Mouse (Mus musculus) megakaryocyte, embryonic 14.5 days (primary cell): Measurements from ENCODE around the gene Ddr1. TPM values are rescaled to one million over a fixed set of nuclear protein-coding genes. Genes with fewer than 3 reads are reported as not detected.

Experiments used
- H3K27me3 ChIP-seq: replicated peaks from 2 replicates; pipeline ENCODE3; 2012; ENCODE audit warnings: inconsistent platforms
- H3K36me3 ChIP-seq: replicated peaks from 2 replicates; pipeline ENCODE3; 2012; ENCODE audit warnings: low read length, inconsistent platforms, mixed read lengths
- H3K4me1 ChIP-seq: 2 replicates; pipeline ENCODE4 v1.6.1; 2012; ENCODE audit warnings: inconsistent platforms
- H3K4me3 ChIP-seq: replicated peaks from 2 replicates; pipeline ENCODE3; 2012; ENCODE audit warnings: moderate library complexity, mild to moderate bottlenecking, inconsistent platforms
- H3K9me3 ChIP-seq: 2 replicates; pipeline ENCODE4 v1.6.1; 2012; ENCODE audit warnings: inconsistent platforms
- FLI1 ChIP-seq: IDR thresholded peaks from 2 replicates; pipeline ENCODE4 v1.6.1; 2012; ENCODE audit warnings: low read length, inconsistent platforms, mixed read lengths
- GATA1 ChIP-seq: IDR thresholded peaks from 3 replicates; pipeline ENCODE4 v1.6.1; 2012; ENCODE audit warnings: mixed read lengths, low read length, inconsistent platforms, borderline replicate concordance
- polyA plus RNA-seq: library from polyadenylated mRNA; stranded (reverse); fragments of >175 nt; gene quantifications from 2 replicates; pipeline ENCODE4 v1.2.3, GENCODE M21; 2012; ENCODE audit warnings: low replicate concordance; ENCODE audit not compliant: insufficient read depth

Gene Ddr1
- polyA plus RNA-seq, 1 experiment, result not detected

DNA sequence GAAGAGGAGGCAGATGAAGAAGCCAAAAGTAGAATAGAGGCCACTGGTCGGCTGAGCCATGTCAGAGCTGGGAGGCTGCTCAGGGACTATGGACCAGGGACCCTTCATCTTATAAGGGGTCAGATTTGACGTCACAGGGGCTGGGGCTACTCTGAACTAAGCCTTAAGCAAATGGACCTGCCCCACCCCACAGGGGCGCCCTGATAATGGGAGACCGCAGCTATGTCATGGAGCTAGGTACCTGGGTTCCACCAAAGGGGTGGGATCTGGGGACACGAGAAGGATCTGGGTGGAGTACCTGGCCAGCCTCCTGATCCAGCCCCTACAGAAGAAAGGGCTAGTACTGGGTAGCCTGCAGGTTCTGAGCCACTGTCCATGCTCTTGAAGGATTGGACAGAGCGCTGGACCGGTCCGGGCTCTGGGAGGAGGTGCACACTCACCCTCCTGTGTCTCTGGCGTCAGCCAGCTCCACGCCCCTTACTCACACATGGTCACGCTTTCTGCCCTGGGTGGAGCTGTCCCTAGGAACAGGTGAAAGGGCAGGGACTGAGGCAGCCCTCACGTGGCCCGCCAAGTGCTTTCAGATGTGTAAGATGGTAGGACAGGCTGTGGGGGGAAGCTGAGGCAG lies 60.7 kb downstream of the Ddr1 start, which contains the start of gene Mucl3:
TSS of gene Mucl3 (minus strand) at position 87 of the 628 bp plus-strand sequence.
- H3K9me3 ChIP-seq, result 0 out of 2 replicates have a peak, but pooled peaks cover 2% of the 10 kb centered on the region
- H3K4me3 ChIP-seq, result no peak within 1 kb of the TSS
- TF ChIP-seq GATA1 (no peak), FLI1 (no peak)
- H3K27me3 ChIP-seq, result peaks cover 76% of the 10 kb centered on the region
- no peaks in the 10 kb centered on the region for H3K4me1 ChIP-seq
- no peaks in the 10 kb centered on the region for H3K36me3 ChIP-seq

DNA sequence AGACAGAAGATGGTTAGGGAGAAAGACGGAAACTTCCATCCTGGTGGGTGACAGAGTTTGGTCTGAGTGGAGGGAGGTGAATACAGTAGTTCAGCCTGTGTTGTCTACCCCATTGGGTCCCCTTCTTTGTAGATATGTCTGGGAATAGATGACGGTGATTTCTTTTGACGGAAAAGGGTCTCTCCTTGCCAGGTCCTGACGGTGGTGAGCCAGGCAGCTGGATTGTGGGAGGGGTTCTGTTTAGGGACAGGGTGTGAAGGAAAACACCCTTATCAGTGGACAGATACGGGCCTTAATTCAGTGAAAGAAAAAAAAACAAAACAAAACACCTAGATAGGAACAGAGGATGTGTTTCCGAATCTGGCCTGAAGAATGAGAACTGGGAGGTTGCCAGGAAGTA lies 65.1 kb downstream of the Ddr1 start:
- Histone ChIP-seq H3K4me1 (peaks cover 11% of the 10 kb centered on the region), H3K27me3 (peaks cover 74% of the 10 kb centered on the region), H3K9me3 (no peaks in the 10 kb centered on the region), H3K36me3 (no peaks in the 10 kb centered on the region), H3K4me3 (no peak overlapping the region)
- TF ChIP-seq FLI1, result no peak
- TF ChIP-seq GATA1, result no peak

DNA sequence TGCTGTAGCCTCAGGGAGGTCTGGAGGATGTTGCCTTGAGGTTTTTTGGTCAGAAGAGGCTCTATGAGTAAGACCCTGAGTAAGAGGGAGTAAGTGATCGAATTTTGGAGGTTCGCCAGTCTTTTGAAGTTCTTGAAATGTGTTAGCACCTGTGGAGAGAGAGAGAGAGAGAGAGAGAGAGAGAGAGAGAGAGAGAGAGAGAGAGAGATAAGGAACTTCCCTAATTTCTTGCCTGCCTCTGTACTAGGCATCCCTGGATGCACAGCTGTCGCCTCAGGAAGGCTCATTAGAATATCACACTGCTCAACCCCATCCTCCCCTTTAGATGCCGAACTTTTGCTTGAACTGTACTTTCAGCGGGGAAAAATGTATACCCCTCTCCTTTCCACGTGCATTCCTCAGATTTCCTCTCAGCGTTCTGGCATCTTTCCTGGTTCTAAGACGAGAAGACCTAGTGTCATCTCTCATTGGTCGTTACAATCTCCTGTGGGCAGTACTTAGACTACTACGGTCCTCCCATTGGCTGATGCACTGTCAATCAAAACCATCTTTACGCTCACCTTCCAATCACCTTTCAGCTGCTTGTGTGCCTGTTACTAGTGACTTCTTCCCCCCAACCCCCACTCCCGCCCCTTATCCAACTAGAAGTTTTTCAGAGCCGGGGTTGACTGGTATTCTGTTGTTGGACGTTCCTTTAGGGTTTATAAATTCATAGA lies 65.8 kb downstream of the Ddr1 start:
- no peaks in the 10 kb centered on the region for H3K9me3 ChIP-seq
- H3K27me3 ChIP-seq, result peaks cover 74% of the 10 kb centered on the region
- H3K36me3 ChIP-seq, result no peaks in the 10 kb centered on the region
- TF ChIP-seq GATA1, result no peak
- no peak overlapping the region for H3K4me3 ChIP-seq
- peaks cover 11% of the 10 kb centered on the region for H3K4me1 ChIP-seq

DNA sequence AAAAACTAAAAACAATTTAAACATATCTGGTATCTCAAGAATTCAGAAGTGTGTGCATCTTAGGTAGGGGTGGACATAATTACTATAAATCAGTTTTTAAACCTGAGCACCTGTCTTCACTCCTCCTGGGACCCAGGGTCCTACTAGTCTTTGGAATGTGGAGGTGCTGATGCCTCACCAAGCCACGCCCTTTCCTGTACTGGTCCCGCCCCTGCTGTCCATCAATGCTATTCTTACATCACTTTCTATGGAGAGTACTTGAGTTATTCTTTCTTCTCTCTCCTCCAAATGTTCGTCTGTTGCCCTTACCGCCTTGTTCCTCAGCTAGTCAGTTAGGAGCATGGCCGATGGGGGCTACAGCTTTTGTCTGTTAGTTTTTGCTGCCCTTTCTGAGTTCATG lies 68.1 kb downstream of the Ddr1 start:
- H3K27me3 ChIP-seq, result peaks cover 72% of the 10 kb centered on the region
- no peaks in the 10 kb centered on the region for H3K36me3 ChIP-seq
- peak overlapping the region; percentile 42 for H3K4me3 ChIP-seq
- H3K9me3 ChIP-seq, result no peaks in the 10 kb centered on the region
- TF ChIP-seq FLI1, result no peak
- no peak for TF ChIP-seq GATA1
- H3K4me1 ChIP-seq, result peaks cover 11% of the 10 kb centered on the region

DNA sequence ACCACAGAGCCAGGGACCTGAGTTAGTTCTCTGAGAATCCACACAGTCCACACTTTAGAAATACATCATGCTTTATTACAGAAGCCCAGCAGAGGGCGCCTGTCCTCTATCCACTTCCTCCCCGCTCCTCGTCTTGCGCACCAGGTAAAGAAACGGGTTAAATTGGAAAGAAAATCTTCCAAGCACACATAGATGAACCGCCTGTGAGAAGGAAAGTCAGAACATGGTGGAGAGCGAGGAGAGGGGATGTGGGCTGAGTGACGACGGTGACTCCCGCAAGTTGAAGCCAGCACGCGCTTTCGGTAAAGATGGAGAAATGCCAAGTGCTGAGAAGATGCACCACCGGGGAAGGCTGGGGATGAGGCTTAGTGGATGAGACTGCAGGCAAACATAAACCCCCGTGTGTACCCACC lies 68.7 kb downstream of the Ddr1 start:
- Histone ChIP-seq H3K4me1 (peaks cover 11% of the 10 kb centered on the region), H3K36me3 (no peaks in the 10 kb centered on the region), H3K4me3 (peak overlapping the region; percentile 91), H3K27me3 (peaks cover 72% of the 10 kb centered on the region), H3K9me3 (no peaks in the 10 kb centered on the region)
- TF ChIP-seq FLI1 (no peak), GATA1 (no peak)

DNA sequence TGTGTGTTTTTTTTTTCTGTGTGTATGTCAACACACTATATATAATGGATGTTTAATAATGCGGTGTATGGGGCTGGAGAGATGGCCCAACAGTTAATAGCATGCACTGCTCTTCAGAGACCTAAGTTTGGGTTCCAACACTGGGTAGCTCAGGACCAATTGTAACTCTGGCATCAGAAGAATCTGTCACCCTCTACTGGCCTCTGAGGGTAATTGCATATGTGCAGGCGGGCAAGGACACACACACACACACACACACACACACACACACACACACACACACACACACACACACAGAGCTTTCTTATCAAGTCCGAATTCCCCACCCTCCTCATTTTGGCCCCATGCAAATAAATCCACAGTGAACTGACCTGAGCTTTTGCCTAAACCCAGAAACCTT lies 69.2 kb downstream of the Ddr1 start:
- Histone ChIP-seq H3K9me3 (no peaks in the 10 kb centered on the region), H3K36me3 (no peaks in the 10 kb centered on the region), H3K27me3 (peaks cover 73% of the 10 kb centered on the region), H3K4me1 (peaks cover 11% of the 10 kb centered on the region), H3K4me3 (no peak overlapping the region)
- no peak for TF ChIP-seq FLI1
- TF ChIP-seq GATA1, result no peak

DNA sequence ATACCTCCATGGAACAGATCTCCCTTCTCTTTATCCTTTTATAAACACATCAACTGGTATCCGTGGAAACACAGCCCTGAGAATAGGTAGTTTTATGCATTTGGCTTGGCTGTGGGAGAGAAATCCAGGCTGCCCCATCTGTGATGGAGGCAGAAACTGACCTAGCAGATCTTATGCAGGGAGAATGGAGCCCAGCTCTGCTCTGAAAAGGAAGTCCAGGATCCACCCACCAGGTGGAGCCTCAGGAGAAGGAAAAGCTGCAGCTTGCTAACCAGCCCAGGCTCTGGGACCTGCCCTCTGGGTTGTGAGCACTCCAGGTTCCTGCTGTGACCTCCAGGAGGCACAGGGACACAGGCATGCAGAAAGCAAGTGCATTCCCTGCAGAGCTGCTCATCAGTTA lies 70.4 kb downstream of the Ddr1 start:
- H3K27me3 ChIP-seq, result peaks cover 66% of the 10 kb centered on the region
- TF ChIP-seq GATA1 (no peak), FLI1 (no peak)
- peaks cover 11% of the 10 kb centered on the region for H3K4me1 ChIP-seq

More for the DNA sequence above, 70.4 kb downstream of the Ddr1 start:
- Histone ChIP-seq H3K36me3 (no peaks in the 10 kb centered on the region), H3K9me3 (no peaks in the 10 kb centered on the region), H3K4me3 (no peak overlapping the region)

Other genes starting within 250 kb of the Ddr1 start
- gene H2-Q10, start 234.5 kb downstream of the Ddr1 start, polyA plus RNA-seq, result 0.27 and 2.5 TPM in 2 replicates
- not detected in 2 replicates for gene Pou5f1, start 198.6 kb downstream of the Ddr1 start, polyA plus RNA-seq
- gene Tcf19, start 187.8 kb downstream of the Ddr1 start, polyA plus RNA-seq, result 16.3 and 17.5 TPM in 2 replicates
- gene Cchcr1, start 187.5 kb downstream of the Ddr1 start, polyA plus RNA-seq, result 3.2 and 10.5 TPM in 2 replicates
- gene Psors1c2, start 171.4 kb downstream of the Ddr1 start, polyA plus RNA-seq, result 3.7 TPM in 1 of 2 replicates, not detected in the other
- not detected in 2 replicates for gene Cdsn, start 152.5 kb downstream of the Ddr1 start, polyA plus RNA-seq
- not detected in 2 replicates for gene 2300002M23Rik, start 137.2 kb downstream of the Ddr1 start, polyA plus RNA-seq
- gene Sfta2, start 103.1 kb downstream of the Ddr1 start, polyA plus RNA-seq, result not detected in 2 replicates
- gene Gm9573, start 78.0 kb downstream of the Ddr1 start, polyA plus RNA-seq, result 0.55 TPM in 1 of 2 replicates, not detected in the other
- not detected in 2 replicates for gene Mucl3, start 60.9 kb downstream of the Ddr1 start, polyA plus RNA-seq
- 42.1 and 49.7 TPM in 2 replicates for gene Vars2, start 37.0 kb downstream of the Ddr1 start, polyA plus RNA-seq
- 7.8 and 10.8 TPM in 2 replicates for gene Gtf2h4, start 30.9 kb downstream of the Ddr1 start, polyA plus RNA-seq
- gene Ier3, start 117.1 kb upstream of the Ddr1 start, polyA plus RNA-seq, result 62.2 and 65.8 TPM in 2 replicates
- 43.6 and 163 TPM in 2 replicates for gene Flot1, start 118.6 kb upstream of the Ddr1 start, polyA plus RNA-seq
- gene Tubb5, start 133.7 kb upstream of the Ddr1 start, polyA plus RNA-seq, result 96.5 and 217 TPM in 2 replicates
- 1.2 and 2.3 TPM in 2 replicates for gene Mdc1, start 136.9 kb upstream of the Ddr1 start, polyA plus RNA-seq
- gene Nrm, start 156.7 kb upstream of the Ddr1 start, polyA plus RNA-seq, result 5.6 TPM in 1 of 2 replicates, not detected in the other
- 153 and 168 TPM in 2 replicates for gene Ppp1r18, start 161.0 kb upstream of the Ddr1 start, polyA plus RNA-seq
- gene Dhx16, start 175.2 kb upstream of the Ddr1 start, polyA plus RNA-seq, result 23.2 and 32.1 TPM in 2 replicates
- gene 2310061I04Rik, start 192.8 kb upstream of the Ddr1 start, polyA plus RNA-seq, result 101 and 470 TPM in 2 replicates
- gene Atat1, start 205.5 kb upstream of the Ddr1 start, polyA plus RNA-seq, result 15.4 and 23.3 TPM in 2 replicates
- gene Mrps18b, start 211.8 kb upstream of the Ddr1 start, polyA plus RNA-seq, result 5.7 TPM in 1 of 2 replicates, not detected in the other
- gene Ppp1r10, start 211.8 kb upstream of the Ddr1 start, polyA plus RNA-seq, result 28.5 and 36.4 TPM in 2 replicates